Mouse (Mus musculus) embryonic facial prominence, embryonic 13.5 days (tissue): ENCODE measurements around the gene Mdn1. TPM values are rescaled to one million over a fixed set of nuclear protein-coding genes. Genes with fewer than 3 reads are reported as not detected.
A peak's percentile ranks its signal among the peaks of the same experiment; 100 is the strongest.

Experiments
- ATAC-seq: fragments of 200-750 bp; cut with Nextera tagmentation; 2 replicates; pipeline ENCODE4 v1.8.0; 2017; ENCODE audit warnings: low read depth; ENCODE audit not compliant: insufficient number of reproducible peaks, insufficient read depth, low FRiP score, low TSS enrichment
- H3K27ac ChIP-seq: fragments of 300-500 bp; sonication (generic); 2 replicates; pipeline ENCODE4 v1.5.1; 2015; ENCODE audit warnings: moderate library complexity, mild to moderate bottlenecking, inconsistent platforms
- H3K27me3 ChIP-seq: fragments of 300-500 bp; sonication (generic); 2 replicates; pipeline ENCODE4 v1.6.1; 2015; ENCODE audit warnings: mild to moderate bottlenecking, inconsistent platforms
- H3K36me3 ChIP-seq: fragments of 300-500 bp; sonication (generic); 2 replicates; pipeline ENCODE4 v1.6.1; 2015; ENCODE audit warnings: mild to moderate bottlenecking, inconsistent platforms
- H3K4me1 ChIP-seq: fragments of 300-500 bp; sonication (generic); 2 replicates; pipeline ENCODE4 v1.6.1; 2015; ENCODE audit warnings: inconsistent platforms
- H3K4me2 ChIP-seq: fragments of 300-500 bp; sonication (generic); 2 replicates; pipeline ENCODE4 v1.6.1; 2015; ENCODE audit warnings: moderate library complexity, mild to moderate bottlenecking, inconsistent platforms
- H3K4me3 ChIP-seq: fragments of 300-500 bp; sonication (generic); 2 replicates; pipeline ENCODE4 v1.5.1; 2015; ENCODE audit warnings: mild to moderate bottlenecking, inconsistent platforms
- H3K9ac ChIP-seq: fragments of 300-500 bp; sonication (generic); 2 replicates; pipeline ENCODE4 v1.6.1; 2015; ENCODE audit warnings: mild to moderate bottlenecking, inconsistent platforms
- H3K9me3 ChIP-seq: fragments of 300-500 bp; sonication (generic); 2 replicates; pipeline ENCODE4 v1.6.1; 2016; ENCODE audit warnings: inconsistent platforms
- WGBS: fragments of 180-500 bp; shearing (Covaris S2); methylation state at CpG from one replicate; pipeline ENCODE4 v1.1.7; 2015; ENCODE audit warnings: mixed read lengths; 5-methylcytosine and 5-hydroxymethylcytosine counted together
- polyA plus RNA-seq: library from polyadenylated mRNA; unstranded; fragments of >200 nt; fragmentation: Nextera tagmentation; extraction: Ambion mirVana; gene quantifications from 2 replicates; pipeline ENCODE4 v1.2.1, GENCODE M21; 2015

The Mdn1 gene
- polyA plus RNA-seq, 1 experiment from 2014 or later = 19.3 TPM

GRCm38 (mm10) chr4:32789020-32789419, 132.1 kb downstream of the Mdn1 start:
- no peak overlapping the region for H3K9ac ChIP-seq
- H3K27ac ChIP-seq = no peak overlapping the region
- H3K4me2 ChIP-seq = no peak overlapping the region
- no peaks in the 10 kb centered on the region for H3K27me3 ChIP-seq
- H3K9me3 ChIP-seq = no peaks in the 10 kb centered on the region
- ATAC-seq = no peak
- no peaks in the 10 kb centered on the region for H3K36me3 ChIP-seq
- no peak overlapping the region for H3K4me3 ChIP-seq
- no peaks in the 10 kb centered on the region for H3K4me1 ChIP-seq
- 90% methylated on average over 4 of the region's 4 CpGs for WGBS

- Histone ChIP-seq H3K9ac (no peak overlapping the region), H3K4me3 (no peak overlapping the region), H3K27me3 (no peaks in the 10 kb centered on the region), H3K4me1 (peaks cover 8% of the 10 kb centered on the region; the same call in 1 of the 2 replicates), H3K4me2 (no peak overlapping the region), H3K27ac (no peak overlapping the region), H3K36me3 (peaks cover 8% of the 10 kb centered on the region; the same call in 1 of the 2 replicates), H3K9me3 (no peaks in the 10 kb centered on the region)
- 91% methylated on average over 4 of the region's 4 CpGs for WGBS
- no peak for ATAC-seq
These were observed 142.1 kb downstream of the Mdn1 start for GRCm38 (mm10) chr4:32798976-32799375.

GRCm38 (mm10) chr4:32799966-32800576, 143.2 kb downstream of the Mdn1 start, which contains the start of gene Lyrm2:
Gene Lyrm2 (plus strand): TSS chr4:32800253.
- Histone ChIP-seq H3K4me1 (peaks cover 8% of the 10 kb centered on the region; the same call in 1 of the 2 replicates), H3K27ac (peak within 1 kb of the TSS; percentile 99), H3K27me3 (no peaks in the 10 kb centered on the region), H3K36me3 (peaks cover 8% of the 10 kb centered on the region; the same call in 1 of the 2 replicates), H3K9me3 (no peaks in the 10 kb centered on the region), H3K9ac (peak within 1 kb of the TSS; percentile 90), H3K4me2 (peak within 1 kb of the TSS; percentile 72), H3K4me3 (peak within 1 kb of the TSS; percentile 81)
- WGBS = under 1% methylated on average over 53 of the region's 53 CpGs
- ATAC-seq = peak; percentile 80

- H3K9me3 ChIP-seq = no peaks in the 10 kb centered on the region
- peaks cover 8% of the 10 kb centered on the region; the same call in 1 of the 2 replicates for H3K4me1 ChIP-seq
- H3K4me2 ChIP-seq = peak overlapping the region; percentile 72
- ATAC-seq = 0 out of 2 replicates have a peak, but pooled peaks have one; percentile 18
- H3K9ac ChIP-seq = peak overlapping the region; percentile 90
- H3K27me3 ChIP-seq = no peaks in the 10 kb centered on the region
- peak overlapping the region; percentile 81 for H3K4me3 ChIP-seq
- H3K27ac ChIP-seq = peak overlapping the region; percentile 99
- WGBS = 5% methylated on average over 9 of the region's 9 CpGs
- peaks cover 9% of the 10 kb centered on the region for H3K36me3 ChIP-seq
These were observed 143.8 kb downstream of the Mdn1 start for GRCm38 (mm10) chr4:32800577-32801170.

- no peak overlapping the region for H3K27ac ChIP-seq
- H3K4me1 ChIP-seq = no peaks in the 10 kb centered on the region
- peaks cover 3% of the 10 kb centered on the region; the same call in 1 of the 2 replicates for H3K36me3 ChIP-seq
- no peak for ATAC-seq
- H3K27me3 ChIP-seq = no peaks in the 10 kb centered on the region
- H3K9me3 ChIP-seq = no peaks in the 10 kb centered on the region
- no peak overlapping the region for H3K4me3 ChIP-seq
- no peak overlapping the region for H3K9ac ChIP-seq
- WGBS = 69% methylated on average over 5 of the region's 5 CpGs
- no peak overlapping the region for H3K4me2 ChIP-seq
These were observed 160.6 kb downstream of the Mdn1 start for GRCm38 (mm10) chr4:32817478-32817877.

- Histone ChIP-seq H3K4me2 (no peak overlapping the region), H3K4me3 (no peak overlapping the region), H3K27ac (no peak overlapping the region), H3K36me3 (no peaks in the 10 kb centered on the region; the same call in 1 of the 2 replicates), H3K4me1 (no peaks in the 10 kb centered on the region), H3K9ac (no peak overlapping the region), H3K9me3 (no peaks in the 10 kb centered on the region), H3K27me3 (no peaks in the 10 kb centered on the region)
- ATAC-seq = no peak
- WGBS = 79% methylated on average over 3 of the region's 3 CpGs
These were observed 163.8 kb downstream of the Mdn1 start for GRCm38 (mm10) chr4:32820676-32821075.

GRCm38 (mm10) chr4:32824254-32824653, 167.3 kb downstream of the Mdn1 start:
- ATAC-seq = no peak
- Histone ChIP-seq H3K9me3 (no peaks in the 10 kb centered on the region), H3K4me2 (no peak overlapping the region), H3K4me1 (no peaks in the 10 kb centered on the region), H3K27ac (no peak overlapping the region), H3K4me3 (no peak overlapping the region), H3K9ac (no peak overlapping the region), H3K27me3 (no peaks in the 10 kb centered on the region), H3K36me3 (no peaks in the 10 kb centered on the region)
- 61% methylated on average over 8 of the region's 8 CpGs for WGBS

Other genes starting within 250 kb of the Mdn1 start
- not detected in 2 replicates for gene Gja10, start 54.4 kb upstream of the Mdn1 start, polyA plus RNA-seq
- gene Casp8ap2, start 41.7 kb upstream of the Mdn1 start, polyA plus RNA-seq = 74.7 and 78.0 TPM in 2 replicates
- 136 and 140 TPM in 2 replicates for gene Lyrm2, start 143.1 kb downstream of the Mdn1 start, polyA plus RNA-seq